Mouse (Mus musculus) embryonic facial prominence, embryonic 13.5 days (tissue): ENCODE measurements around the gene Ly6g6d. TPM values are rescaled to one million over a fixed set of nuclear protein-coding genes. Genes with fewer than 3 reads are reported as not detected.

Experiments used
- ATAC-seq: fragments of 200-750 bp; cut with Nextera tagmentation; 2 replicates; pipeline ENCODE4 v1.8.0; 2017; ENCODE audit warnings: low read depth; ENCODE audit not compliant: insufficient number of reproducible peaks, insufficient read depth, low FRiP score, low TSS enrichment
- H3K27ac ChIP-seq: fragments of 300-500 bp; sonication (generic); 2 replicates; pipeline ENCODE4 v1.5.1; 2015; ENCODE audit warnings: moderate library complexity, mild to moderate bottlenecking, inconsistent platforms
- H3K27me3 ChIP-seq: fragments of 300-500 bp; sonication (generic); 2 replicates; pipeline ENCODE4 v1.6.1; 2015; ENCODE audit warnings: mild to moderate bottlenecking, inconsistent platforms
- H3K36me3 ChIP-seq: fragments of 300-500 bp; sonication (generic); 2 replicates; pipeline ENCODE4 v1.6.1; 2015; ENCODE audit warnings: mild to moderate bottlenecking, inconsistent platforms
- H3K4me1 ChIP-seq: fragments of 300-500 bp; sonication (generic); 2 replicates; pipeline ENCODE4 v1.6.1; 2015; ENCODE audit warnings: inconsistent platforms
- H3K4me2 ChIP-seq: fragments of 300-500 bp; sonication (generic); 2 replicates; pipeline ENCODE4 v1.6.1; 2015; ENCODE audit warnings: moderate library complexity, mild to moderate bottlenecking, inconsistent platforms
- H3K4me3 ChIP-seq: fragments of 300-500 bp; sonication (generic); 2 replicates; pipeline ENCODE4 v1.5.1; 2015; ENCODE audit warnings: mild to moderate bottlenecking, inconsistent platforms
- H3K9ac ChIP-seq: fragments of 300-500 bp; sonication (generic); 2 replicates; pipeline ENCODE4 v1.6.1; 2015; ENCODE audit warnings: mild to moderate bottlenecking, inconsistent platforms
- H3K9me3 ChIP-seq: fragments of 300-500 bp; sonication (generic); 2 replicates; pipeline ENCODE4 v1.6.1; 2016; ENCODE audit warnings: inconsistent platforms
- WGBS: fragments of 180-500 bp; shearing (Covaris S2); methylation state at CpG from one replicate; pipeline ENCODE4 v1.1.7; 2015; ENCODE audit warnings: mixed read lengths; 5-methylcytosine and 5-hydroxymethylcytosine counted together
- polyA plus RNA-seq: library from polyadenylated mRNA; unstranded; fragments of >200 nt; fragmentation: Nextera tagmentation; extraction: Ambion mirVana; gene quantifications from 2 replicates; pipeline ENCODE4 v1.2.1, GENCODE M21; 2015

Ly6g6d gene
- polyA plus RNA-seq, 1 experiment from 2014 or later = 0.77 TPM

DNA sequence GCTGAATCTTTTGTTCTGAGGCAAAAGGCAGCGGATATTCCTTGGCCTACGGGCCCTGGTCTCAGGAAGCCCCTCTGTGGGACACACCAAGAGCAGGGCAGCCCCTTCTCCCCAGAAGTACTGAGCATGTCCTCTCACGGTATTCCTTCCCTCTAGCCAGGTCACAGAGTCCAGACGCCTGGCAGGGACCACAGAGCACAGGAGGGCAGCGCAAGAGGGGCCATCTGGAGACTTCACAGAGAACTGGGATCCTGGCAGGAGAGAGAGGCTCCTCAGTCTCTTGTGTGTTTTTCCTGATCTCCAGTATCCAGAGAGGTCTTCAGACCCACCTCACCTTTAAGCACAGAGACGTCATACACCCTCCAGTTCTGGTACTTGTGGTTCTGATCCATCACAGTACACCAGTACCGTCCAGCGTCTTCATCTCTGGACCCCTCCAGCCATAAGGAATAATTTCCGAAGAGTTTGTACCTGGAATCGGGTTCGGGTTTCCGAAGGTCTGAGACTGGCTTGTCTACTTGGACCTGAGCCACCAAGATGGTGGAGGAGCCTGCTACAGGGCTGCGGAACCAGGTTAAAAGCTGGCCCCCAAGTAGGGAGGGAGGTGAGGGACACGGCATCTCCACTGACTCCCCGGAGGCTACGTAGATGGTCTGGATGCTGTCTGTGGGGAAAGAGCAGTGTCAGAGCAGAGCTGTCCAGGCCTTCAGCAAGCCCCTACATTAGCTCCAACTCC is 5.1 kb upstream of the Ly6g6d start:
- ATAC-seq = no peak
- 81% methylated on average over 16 of the region's 16 CpGs for WGBS
- peaks cover 4% of the 10 kb centered on the region for H3K4me1 ChIP-seq
- H3K9ac ChIP-seq = 0 out of 2 replicates have a peak overlapping the region, but pooled peaks have one; percentile 11
- H3K4me3 ChIP-seq = no peak overlapping the region
- H3K4me2 ChIP-seq = no peak overlapping the region
- no peak overlapping the region for H3K27ac ChIP-seq
- no peaks in the 10 kb centered on the region for H3K9me3 ChIP-seq
- peaks cover 11% of the 10 kb centered on the region for H3K27me3 ChIP-seq
- no peaks in the 10 kb centered on the region for H3K36me3 ChIP-seq

DNA sequence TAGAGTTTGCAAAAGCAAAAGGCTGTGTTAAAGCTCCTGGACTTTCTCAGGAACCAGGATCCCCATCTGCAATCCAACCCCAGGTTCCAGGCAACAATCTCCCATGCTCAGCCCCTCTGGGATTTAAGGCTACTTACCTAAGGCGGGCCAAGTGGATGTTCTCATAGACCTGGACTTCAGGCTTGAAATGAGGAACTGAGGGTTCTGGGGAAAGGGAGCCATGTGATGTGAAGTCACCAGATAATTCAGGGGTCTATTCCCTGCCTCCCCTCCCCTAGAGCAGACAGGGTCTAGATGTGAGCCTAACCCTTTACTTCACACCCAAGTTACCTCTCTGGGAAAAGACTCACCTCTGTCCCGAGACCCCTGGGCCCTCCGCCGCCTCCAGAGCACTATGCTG is 2.8 kb upstream of the Ly6g6d start:
- Histone ChIP-seq H3K9me3 (no peaks in the 10 kb centered on the region), H3K4me1 (peaks cover 26% of the 10 kb centered on the region), H3K27me3 (peaks cover 16% of the 10 kb centered on the region), H3K27ac (no peak overlapping the region), H3K4me3 (no peak overlapping the region), H3K9ac (no peak overlapping the region), H3K4me2 (no peak overlapping the region), H3K36me3 (no peaks in the 10 kb centered on the region)
- no peak for ATAC-seq
- WGBS = 65% methylated on average over 4 of the region's 4 CpGs

DNA sequence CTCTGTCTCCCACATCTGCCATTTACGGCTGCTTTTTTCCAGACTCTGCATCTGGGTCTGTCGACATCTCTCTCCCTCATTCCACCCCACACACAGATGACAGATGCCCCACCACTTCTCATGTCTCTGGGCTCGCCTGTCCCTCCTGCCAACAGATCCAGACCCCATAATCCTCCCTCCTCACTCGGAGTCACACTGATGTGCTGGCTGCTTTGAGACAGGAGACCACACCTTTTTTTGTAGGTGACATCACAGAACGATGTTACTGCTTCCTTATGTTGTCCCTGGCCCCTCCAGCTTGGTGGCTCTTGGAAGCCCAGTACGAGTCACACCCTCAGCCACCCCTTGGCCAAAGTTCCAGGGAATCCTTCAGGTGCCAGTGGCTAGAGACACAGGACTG is 2.4 kb upstream of the Ly6g6d start:
- H3K4me1 ChIP-seq = peaks cover 26% of the 10 kb centered on the region
- 46% methylated on average over 6 of the region's 6 CpGs for WGBS
- peaks cover 16% of the 10 kb centered on the region for H3K27me3 ChIP-seq
- ATAC-seq = no peak
- H3K9ac ChIP-seq = no peak overlapping the region
- no peaks in the 10 kb centered on the region for H3K36me3 ChIP-seq
- no peak overlapping the region for H3K4me3 ChIP-seq
- H3K9me3 ChIP-seq = no peaks in the 10 kb centered on the region
- H3K27ac ChIP-seq = no peak overlapping the region
- no peak overlapping the region for H3K4me2 ChIP-seq

DNA sequence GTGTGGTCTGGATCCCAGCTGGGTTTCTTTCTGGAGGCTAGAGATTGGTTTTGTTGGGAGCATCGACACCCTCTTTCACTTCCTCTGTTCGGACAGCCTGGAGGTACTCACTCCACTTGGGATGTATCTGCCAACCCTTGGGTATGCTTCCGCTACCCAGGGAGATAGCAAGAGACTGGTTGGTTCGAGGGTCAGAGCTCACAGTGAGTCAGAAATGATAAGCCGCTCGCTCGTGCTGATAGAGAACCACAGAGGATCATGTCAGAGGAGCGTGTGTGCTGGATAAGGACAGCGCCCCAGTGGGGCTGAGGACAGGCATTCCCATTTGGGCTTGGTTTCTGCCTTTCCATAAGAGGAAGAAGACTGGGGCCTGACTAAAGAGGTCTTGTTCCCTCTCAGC is 1.9 kb upstream of the Ly6g6d start:
- no peak for ATAC-seq
- Histone ChIP-seq H3K9me3 (no peaks in the 10 kb centered on the region), H3K27ac (no peak overlapping the region), H3K27me3 (peaks cover 16% of the 10 kb centered on the region), H3K9ac (no peak overlapping the region), H3K4me3 (no peak overlapping the region), H3K4me2 (no peak overlapping the region), H3K4me1 (peaks cover 26% of the 10 kb centered on the region), H3K36me3 (no peaks in the 10 kb centered on the region)
- 70% methylated on average over 9 of the region's 9 CpGs for WGBS

DNA sequence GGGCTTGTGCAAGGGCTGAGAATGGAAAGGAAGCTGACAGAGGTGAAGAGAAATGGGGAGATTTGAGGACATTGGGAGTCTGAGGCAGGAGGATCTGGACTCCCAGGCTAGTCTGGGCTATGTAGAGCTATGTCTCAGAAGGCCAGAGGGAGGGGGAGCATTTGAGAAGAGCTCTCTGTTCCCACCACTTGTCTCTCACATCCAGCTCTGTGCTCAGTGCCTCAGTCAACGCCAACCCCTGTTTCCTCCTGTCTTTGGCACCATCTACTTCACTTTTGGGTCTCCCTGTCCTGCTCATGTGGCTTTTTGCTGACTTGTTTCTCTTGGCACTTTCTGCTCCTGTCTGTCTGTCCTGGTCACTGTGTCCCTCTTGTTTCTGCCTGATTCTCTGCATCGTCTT is 580 bp downstream of the Ly6g6d start:
- H3K36me3 ChIP-seq = no peaks in the 10 kb centered on the region
- peaks cover 32% of the 10 kb centered on the region for H3K4me1 ChIP-seq
- ATAC-seq = no peak
- peaks cover 16% of the 10 kb centered on the region for H3K27me3 ChIP-seq
- peak overlapping the region; percentile 45 for H3K4me2 ChIP-seq
- peak overlapping the region; percentile 55; the same call in 1 of the 2 replicates for H3K27ac ChIP-seq
- 0 out of 2 replicates have a peak overlapping the region, but pooled peaks have one; percentile 20 for H3K4me3 ChIP-seq
- WGBS = 33% methylated on average over 2 of the region's 2 CpGs
- no peaks in the 10 kb centered on the region for H3K9me3 ChIP-seq
- no peak overlapping the region for H3K9ac ChIP-seq

DNA sequence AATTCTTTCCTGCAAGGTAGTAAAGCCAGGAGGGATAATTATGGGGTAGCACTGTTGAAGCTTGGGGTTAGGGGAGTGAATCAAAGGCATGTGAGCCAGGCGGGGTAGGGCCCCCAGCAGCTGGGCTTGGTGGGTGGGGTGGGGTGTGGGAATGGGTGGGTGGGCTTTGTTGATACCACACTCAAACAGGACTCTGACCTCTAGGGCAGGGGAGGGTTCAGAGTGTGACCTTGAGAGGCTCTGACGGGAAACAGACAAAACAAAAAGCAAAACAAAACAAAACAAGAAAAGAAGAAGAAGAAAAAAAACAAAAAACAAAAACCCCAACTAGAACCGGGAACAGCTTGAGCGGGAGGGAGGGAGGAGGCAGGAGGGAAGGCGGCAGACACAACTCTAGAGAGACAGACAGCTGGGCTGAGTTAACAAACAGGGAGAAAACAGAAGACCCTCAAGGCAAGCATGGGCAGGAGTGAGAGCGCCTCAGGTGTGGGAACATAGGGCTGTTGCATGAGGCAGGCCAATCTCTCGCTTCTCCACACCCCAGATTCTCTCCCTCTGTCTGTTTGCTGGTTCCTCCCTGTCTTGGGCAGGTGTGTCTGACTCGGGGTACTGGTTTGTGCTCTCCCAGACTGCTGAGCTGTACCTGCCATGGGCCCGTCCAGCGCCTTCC is 1.2 kb downstream of the Ly6g6d start, which contains the start of gene Ly6g6e:
Gene Ly6g6e (plus strand): TSS at position 396 of the 670 bp plus-strand sequence.
- Histone ChIP-seq H3K9me3 (no peaks in the 10 kb centered on the region), H3K27me3 (peaks cover 16% of the 10 kb centered on the region), H3K27ac (peak within 1 kb of the TSS; percentile 55; the same call in 1 of the 2 replicates), H3K4me1 (peaks cover 32% of the 10 kb centered on the region), H3K36me3 (no peaks in the 10 kb centered on the region), H3K9ac (no peak within 1 kb of the TSS; the same call in 1 of the 2 replicates), H3K4me2 (peak within 1 kb of the TSS; percentile 45), H3K4me3 (peak within 1 kb of the TSS; percentile 20; the same call in 1 of the 2 replicates)
- 5% methylated on average over 10 of the region's 10 CpGs for WGBS
- no peak for ATAC-seq

DNA sequence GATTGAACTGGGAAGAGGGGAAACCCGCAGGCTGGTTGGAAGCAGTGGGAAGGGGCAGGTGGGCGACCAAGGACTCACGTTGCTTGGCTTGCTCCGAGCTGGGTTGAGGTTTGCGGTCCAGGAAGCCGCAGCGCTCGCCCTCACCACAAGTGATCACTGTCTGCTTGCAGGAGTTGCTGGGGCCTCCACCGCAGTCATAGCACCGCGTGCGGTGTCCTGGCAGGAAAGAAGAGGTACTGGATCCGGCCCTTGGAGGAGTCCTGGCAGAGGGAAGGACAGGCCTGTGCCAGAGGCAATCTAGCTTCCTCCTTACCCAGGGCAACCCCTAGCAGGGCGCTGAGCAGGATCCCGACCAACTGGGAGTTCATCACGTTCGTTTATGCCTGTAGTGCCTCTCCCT is 3.8 kb downstream of the Ly6g6d start:
- H3K4me2 ChIP-seq = no peak overlapping the region
- H3K36me3 ChIP-seq = no peaks in the 10 kb centered on the region
- 41% methylated on average over 17 of the region's 17 CpGs for WGBS
- ATAC-seq = no peak
- peaks cover 13% of the 10 kb centered on the region for H3K27me3 ChIP-seq
- H3K4me1 ChIP-seq = peaks cover 32% of the 10 kb centered on the region
- H3K4me3 ChIP-seq = no peak overlapping the region
- no peak overlapping the region for H3K9ac ChIP-seq
- no peak overlapping the region for H3K27ac ChIP-seq
- no peaks in the 10 kb centered on the region for H3K9me3 ChIP-seq

DNA sequence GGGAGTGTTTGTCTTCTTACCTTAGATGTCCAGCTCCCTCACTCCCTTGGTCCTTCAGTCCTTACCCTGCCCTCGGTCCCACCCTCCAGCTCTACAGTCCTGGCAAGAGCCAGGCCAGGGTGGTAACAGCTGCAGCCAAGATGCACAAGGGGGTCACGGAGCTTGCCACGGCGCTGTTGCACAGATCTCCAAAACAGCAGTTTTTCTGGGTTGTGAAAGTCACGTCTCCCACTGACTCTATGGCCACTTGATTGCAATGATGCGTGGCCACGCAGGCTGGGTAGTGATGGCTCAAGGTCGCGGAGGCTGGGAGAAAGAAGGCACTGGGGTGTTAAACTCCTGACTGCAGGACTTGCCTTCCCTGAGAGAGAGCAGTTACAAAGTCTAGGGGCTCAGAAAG is 6.4 kb downstream of the Ly6g6d start:
- Histone ChIP-seq H3K27ac (no peak overlapping the region), H3K27me3 (peaks cover 24% of the 10 kb centered on the region), H3K9ac (no peak overlapping the region), H3K4me2 (no peak overlapping the region), H3K36me3 (no peaks in the 10 kb centered on the region), H3K4me3 (no peak overlapping the region), H3K9me3 (no peaks in the 10 kb centered on the region), H3K4me1 (peaks cover 13% of the 10 kb centered on the region)
- ATAC-seq = no peak
- 83% methylated on average over 9 of the region's 9 CpGs for WGBS

DNA sequence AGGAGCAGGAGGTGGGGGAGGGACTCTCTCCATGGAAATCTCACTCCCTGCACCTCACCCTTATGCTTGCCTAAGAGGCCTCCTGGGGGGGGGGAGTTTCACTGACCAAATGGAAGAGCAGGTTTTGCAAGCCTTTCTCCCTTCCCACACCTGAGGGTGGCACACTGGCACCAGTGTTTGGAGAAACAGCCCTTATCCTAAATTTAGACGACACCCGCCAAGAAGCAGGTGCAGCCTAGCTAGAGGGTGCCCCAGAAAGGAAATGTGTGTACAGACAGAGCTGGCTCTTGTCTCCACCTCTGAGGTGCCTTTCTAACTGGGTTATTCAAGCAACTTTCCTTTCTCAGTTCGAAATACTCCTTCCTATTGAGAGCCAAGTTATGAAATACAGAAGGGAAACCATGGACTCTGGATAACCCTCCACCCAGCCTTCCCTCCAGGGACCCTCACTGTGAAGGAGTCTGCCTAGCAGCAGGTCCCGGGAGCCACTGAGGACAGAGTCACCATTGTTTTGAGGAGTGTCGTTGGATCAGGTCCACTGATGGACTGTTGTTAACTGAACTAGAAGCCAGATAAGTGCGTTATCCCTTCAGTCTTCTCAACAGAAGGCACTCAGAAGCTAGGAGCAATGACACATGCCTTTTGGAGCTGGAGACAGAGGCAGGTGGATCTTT is 7.2 kb downstream of the Ly6g6d start:
- ATAC-seq = no peak
- 31% methylated on average over 6 of the region's 6 CpGs for WGBS
- Histone ChIP-seq H3K27ac (no peak overlapping the region), H3K36me3 (no peaks in the 10 kb centered on the region), H3K9me3 (no peaks in the 10 kb centered on the region), H3K9ac (no peak overlapping the region), H3K4me3 (no peak overlapping the region), H3K27me3 (peaks cover 31% of the 10 kb centered on the region), H3K4me2 (no peak overlapping the region), H3K4me1 (peaks cover 7% of the 10 kb centered on the region)

DNA sequence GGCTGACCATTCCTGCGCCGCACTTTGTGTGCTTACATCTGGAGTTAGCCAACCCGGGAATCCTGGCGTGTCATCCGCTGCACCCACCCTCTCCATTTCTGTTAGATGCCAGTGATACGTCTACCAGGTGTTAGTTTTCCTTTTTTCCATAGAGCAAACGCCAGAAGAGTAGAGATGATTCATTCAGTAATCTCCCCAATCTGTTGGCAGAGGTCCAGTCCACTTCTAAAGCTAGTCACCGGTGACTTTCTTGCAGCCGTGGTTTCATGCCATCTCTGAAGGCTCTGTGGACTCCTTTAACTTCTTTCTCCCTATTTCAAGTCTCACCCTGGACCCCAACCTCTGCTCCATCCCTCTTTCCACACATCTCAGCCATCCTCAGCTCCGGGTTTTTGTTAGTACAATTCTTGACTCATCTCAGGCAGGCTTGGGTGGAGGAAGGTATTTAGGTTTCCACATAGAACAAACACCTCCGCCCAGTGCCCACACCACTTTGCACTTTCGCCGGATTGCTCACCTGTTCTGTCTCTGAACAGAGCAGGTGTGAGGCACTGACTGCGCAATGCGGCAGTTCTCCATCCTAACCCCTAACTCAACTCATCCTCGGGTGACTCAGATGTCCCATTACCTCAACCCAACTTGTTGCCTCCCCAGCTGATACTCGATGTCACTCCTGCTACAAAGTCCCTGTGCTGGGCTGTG is 9.5 kb downstream of the Ly6g6d start:
- peaks cover 55% of the 10 kb centered on the region for H3K27me3 ChIP-seq
- 75% methylated on average over 17 of the region's 17 CpGs for WGBS

DNA sequence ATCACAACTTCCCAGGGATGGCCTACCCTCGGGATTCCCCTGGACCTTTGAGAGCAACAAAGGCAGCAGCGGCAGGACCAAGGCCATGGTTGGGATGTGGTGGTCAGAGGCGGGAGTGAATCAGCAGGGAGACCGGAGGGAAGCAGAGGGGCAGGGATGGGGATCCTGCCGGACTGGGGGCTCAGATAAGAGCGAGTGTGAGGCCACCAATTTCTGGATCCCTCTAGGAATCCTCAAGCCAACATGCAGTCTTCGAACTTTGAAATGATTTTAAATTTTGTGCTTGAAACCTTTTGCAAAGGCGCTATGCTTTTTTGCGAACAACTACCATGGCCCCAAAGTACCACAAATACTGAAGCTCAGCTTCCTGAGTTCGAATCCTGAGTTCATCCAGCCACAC is 11.8 kb downstream of the Ly6g6d start, which contains the start of gene Mpig6b:
Gene Mpig6b (minus strand): TSS at position 101 of the 400 bp plus-strand sequence.
- no peak for ATAC-seq

More for the DNA sequence above, 9.5 kb downstream of the Ly6g6d start:
- Histone ChIP-seq H3K27ac (no peak overlapping the region), H3K36me3 (peaks cover 2% of the 10 kb centered on the region), H3K9me3 (no peaks in the 10 kb centered on the region), H3K4me2 (no peak overlapping the region), H3K9ac (no peak overlapping the region), H3K4me3 (no peak overlapping the region), H3K4me1 (peaks cover 17% of the 10 kb centered on the region)
- ATAC-seq = no peak

More for the DNA sequence above, 11.8 kb downstream of the Ly6g6d start, which contains the start of gene Mpig6b:
- H3K27ac ChIP-seq = peak within 1 kb of the TSS; percentile 60; the same call in 1 of the 2 replicates
- peak within 1 kb of the TSS; percentile 66 for H3K4me2 ChIP-seq
- peak within 1 kb of the TSS; percentile 41 for H3K4me3 ChIP-seq
- H3K27me3 ChIP-seq = peaks cover 56% of the 10 kb centered on the region
- H3K9ac ChIP-seq = peak within 1 kb of the TSS; percentile 58
- WGBS = 42% methylated on average over 10 of the region's 10 CpGs
- peaks cover 20% of the 10 kb centered on the region for H3K4me1 ChIP-seq
- H3K9me3 ChIP-seq = no peaks in the 10 kb centered on the region
- H3K36me3 ChIP-seq = peaks cover 23% of the 10 kb centered on the region
